Comparison of ENCODE assay signal across 12 mouse cellular contexts in genomic region chr10:30763179-30763770, GRCm38 (mm10). TPM values are rescaled to one million over a fixed set of nuclear protein-coding genes. Genes with fewer than 3 reads are reported as not detected.
A peak's percentile ranks its signal among the peaks of the same experiment; 100 is the strongest.
DNase-seq lines count a peak whose midpoint lies in the region; ATAC-seq and TF ChIP-seq lines count a peak whose summit lies in the region.
"Had no signal": no experiment of that assay in that cellular context is flagged by ENCODE, and none has a peak within 500 bp of the region (broad histone marks: within the 10 kb centered on the region; RNA-seq: fewer than 3 reads in every experiment).

No protein-coding gene starts in this region.

- H3K27ac ChIP-seq in heart, embryonic 15.5 days = no peak overlapping the region
- H3K27ac ChIP-seq in neural tube, embryonic 12.5 days = no peak overlapping the region
- H3K27ac ChIP-seq in neural tube, embryonic 15.5 days (replicated peaks) = no peak overlapping the region
- H3K27ac ChIP-seq in liver, embryonic 12.5 days = peak overlapping the region; percentile 97
- H3K27ac ChIP-seq in stomach, postnatal 0 days (replicated peaks) = no peak overlapping the region
- H3K27ac ChIP-seq: layer of hippocampus, adult 2 months had no signal

- no peak for TF ChIP-seq CTCF in stomach, postnatal 0 days (IDR thresholded peaks at IDR 0.05; ENCODE audit: low read depth)

- no peaks in the 10 kb centered on the region for H3K27me3 ChIP-seq in heart, embryonic 15.5 days
- no peaks in the 10 kb centered on the region for H3K27me3 ChIP-seq in neural tube, embryonic 12.5 days (replicated peaks)
- no peaks in the 10 kb centered on the region for H3K27me3 ChIP-seq in neural tube, embryonic 15.5 days (replicated peaks)
- H3K27me3 ChIP-seq in liver, embryonic 12.5 days (replicated peaks) = no peaks in the 10 kb centered on the region
- H3K27me3 ChIP-seq in stomach, postnatal 0 days (ENCODE audit: control insufficient read depth, insufficient read depth, low read length) = no peaks in the 10 kb centered on the region

- no peak overlapping the region for H3K9ac ChIP-seq in heart, embryonic 15.5 days
- H3K9ac ChIP-seq in neural tube, embryonic 12.5 days = no peak overlapping the region
- no peak overlapping the region for H3K9ac ChIP-seq in neural tube, embryonic 15.5 days (replicated peaks)
- peak overlapping the region; percentile 65 for H3K9ac ChIP-seq in liver, embryonic 12.5 days
- H3K9ac ChIP-seq in stomach, postnatal 0 days (ENCODE audit: low read length) = no peak overlapping the region

- H3K9me3 ChIP-seq in heart, embryonic 15.5 days (replicated peaks) = no peaks in the 10 kb centered on the region
- H3K9me3 ChIP-seq in neural tube, embryonic 12.5 days = no peaks in the 10 kb centered on the region
- H3K9me3 ChIP-seq in neural tube, embryonic 15.5 days (replicated peaks) = no peaks in the 10 kb centered on the region
- peaks cover 4% of the 10 kb centered on the region; the same call in 1 of the 2 replicates for H3K9me3 ChIP-seq in liver, embryonic 12.5 days (replicated peaks)
- no peaks in the 10 kb centered on the region for H3K9me3 ChIP-seq in stomach, postnatal 0 days (ENCODE audit: control insufficient read depth, low read length)

- no peak overlapping the region for H3K4me3 ChIP-seq in heart, embryonic 15.5 days
- no peak overlapping the region for H3K4me3 ChIP-seq in neural tube, embryonic 12.5 days
- no peak overlapping the region for H3K4me3 ChIP-seq in neural tube, embryonic 15.5 days (replicated peaks)
- no peak overlapping the region for H3K4me3 ChIP-seq in liver, embryonic 12.5 days
- no peak overlapping the region for H3K4me3 ChIP-seq in stomach, postnatal 0 days (ENCODE audit: low read depth, low read length)
- H3K4me3 ChIP-seq: layer of hippocampus, adult 2 months; myocyte had no signal

- peaks cover 2% of the 10 kb centered on the region; the same call in 1 of the 2 replicates for H3K4me1 ChIP-seq in heart, embryonic 15.5 days (replicated peaks)
- no peaks in the 10 kb centered on the region for H3K4me1 ChIP-seq in neural tube, embryonic 12.5 days
- no peaks in the 10 kb centered on the region for H3K4me1 ChIP-seq in neural tube, embryonic 15.5 days
- peaks cover 46% of the 10 kb centered on the region for H3K4me1 ChIP-seq in liver, embryonic 12.5 days
- H3K4me1 ChIP-seq in stomach, postnatal 0 days (replicated peaks; ENCODE audit: control insufficient read depth, insufficient read depth) = 0 out of 2 replicates have a peak, but pooled peaks cover 5% of the 10 kb centered on the region

- WGBS in heart, embryonic 15.5 days = 47% methylated on average over 8 of the region's 8 CpGs
- WGBS in neural tube, embryonic 12.5 days = 86% methylated on average over 8 of the region's 8 CpGs
- 88% methylated on average over 8 of the region's 8 CpGs for WGBS in neural tube, embryonic 15.5 days
- WGBS in liver, embryonic 12.5 days (ENCODE audit: insufficient replicate concordance) = 18% methylated on average over 8 of the region's 8 CpGs
- 52% methylated on average over 8 of the region's 8 CpGs for WGBS in stomach, postnatal 0 days

- no peak overlapping the region for H3K4me2 ChIP-seq in heart, embryonic 15.5 days
- H3K4me2 ChIP-seq in neural tube, embryonic 12.5 days (replicated peaks) = no peak overlapping the region
- H3K4me2 ChIP-seq in neural tube, embryonic 15.5 days = no peak overlapping the region
- H3K4me2 ChIP-seq in liver, embryonic 12.5 days = peak overlapping the region; percentile 45
- no peak overlapping the region for H3K4me2 ChIP-seq in stomach, postnatal 0 days (replicated peaks; ENCODE audit: low read depth)

- H3K36me3 ChIP-seq in heart, embryonic 15.5 days = no peaks in the 10 kb centered on the region
- H3K36me3 ChIP-seq in neural tube, embryonic 12.5 days = no peaks in the 10 kb centered on the region
- no peaks in the 10 kb centered on the region for H3K36me3 ChIP-seq in neural tube, embryonic 15.5 days
- peaks cover 27% of the 10 kb centered on the region for H3K36me3 ChIP-seq in liver, embryonic 12.5 days
- no peaks in the 10 kb centered on the region for H3K36me3 ChIP-seq in stomach, postnatal 0 days (ENCODE audit: control insufficient read depth, insufficient read depth, low read length)

- peak; percentile 64; the same call in 1 of the 2 replicates for ATAC-seq in heart, embryonic 15.5 days (replicated peaks; ENCODE audit: insufficient number of reproducible peaks, insufficient read depth, low FRiP score, low read depth)
- peak; percentile 44; the same call in 1 of the 2 replicates for ATAC-seq in neural tube, embryonic 12.5 days (ENCODE audit: low FRiP score, low read depth)
- ATAC-seq in neural tube, embryonic 15.5 days (ENCODE audit: low FRiP score) = no peak
- peak; percentile 100 for ATAC-seq in liver, embryonic 12.5 days
- ATAC-seq in stomach, postnatal 0 days (ENCODE audit: low FRiP score, low TSS enrichment) = peak; percentile 85
- ATAC-seq in cerebellum, adult (ENCODE audit: insufficient number of reproducible peaks, low FRiP score, low TSS enrichment) = no peak

- TF ChIP-seq EP300 in stomach, postnatal 0 days (optimal IDR thresholded peaks at IDR 0.05) = no peak

- DNase-seq in heart, adult 18-20 months = no peak
- peak; percentile 69 for DNase-seq in stomach, postnatal 0 days (ENCODE audit: low spot score)
- no peak for DNase-seq in kidney, adult 11 months
- DNase-seq: cerebellum, postnatal 10 days; right cerebral cortex, postnatal 14 days had no signal

RNA-seq across cellular contexts. Expression of gene Ncoa7, which starts 39.9 kb away (rescaled TPM):
- 7.6 and 7.7 TPM in 2 replicates for polyA plus RNA-seq in heart, embryonic 15.5 days (2015; fragmentation: Nextera tagmentation; extraction: Ambion mirVana)
- total RNA-seq in heart, adult 18-20 months (2021) = 1 to 10 TPM; 4.0 to 4.6 TPM
- polyA plus RNA-seq in neural tube, embryonic 12.5 days (2016; fragmentation: Nextera tagmentation; extraction: Ambion mirVana) = 11.2 TPM in 2 replicates
- polyA plus RNA-seq in neural tube, embryonic 15.5 days (2015; fragmentation: Nextera tagmentation; extraction: Ambion mirVana) = 22.7 and 23.1 TPM in 2 replicates
- polyA plus RNA-seq in liver, embryonic 12.5 days (2016; fragmentation: Nextera tagmentation; extraction: Ambion mirVana) = 12.9 and 14.2 TPM in 2 replicates
- 11.4 and 12.2 TPM in 2 replicates for polyA plus RNA-seq in stomach, postnatal 0 days (2015; fragmentation: Nextera tagmentation; extraction: Ambion mirVana)

Comparison
In these comparisons a context has a peak if more than half of its experiments do, and no peak if none do; other contexts are left out.
1. ATAC-seq: peak in heart, embryonic 15.5 days (single experiment), neural tube, embryonic 12.5 days (single experiment), liver, embryonic 12.5 days (single experiment) and stomach, postnatal 0 days (single experiment); none in neural tube, embryonic 15.5 days (single experiment) and cerebellum, adult (single experiment).